Mouse (Mus musculus): Measurements from ENCODE around the gene Slc17a4.

DNA sequence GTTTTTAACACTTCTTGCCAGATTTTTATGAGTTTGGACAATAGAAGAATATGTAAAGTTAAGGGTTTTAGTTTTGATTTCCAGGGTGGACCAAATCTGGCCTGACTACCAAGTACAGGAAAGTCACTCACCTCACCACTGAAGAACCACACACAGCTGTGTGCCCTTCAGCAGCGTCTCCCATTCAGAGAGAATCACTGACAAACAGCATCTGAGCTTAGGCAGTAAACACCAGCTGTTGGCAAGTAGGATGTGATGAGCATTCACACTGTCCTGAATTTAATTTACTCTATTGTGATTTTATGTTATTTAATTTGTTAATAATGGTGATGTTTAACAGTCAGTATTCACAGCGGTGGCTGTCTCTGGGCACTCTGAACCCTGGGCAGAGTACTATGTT, 11.0 kb upstream of the Slc17a4 start:
- no peak for TF ChIP-seq CTCF (IDR thresholded peaks at IDR 0.05; ENCODE audit: control insufficient read depth, insufficient read depth, insufficient read length)
- no peak for TF ChIP-seq USF1 (IDR thresholded peaks at IDR 0.05; ENCODE audit: low read depth)
- no peak for TF ChIP-seq MAX (IDR thresholded peaks at IDR 0.05)
- no peak for TF ChIP-seq MYOD1 (IDR thresholded peaks at IDR 0.05; ENCODE audit: control insufficient read depth, insufficient read length, low read depth)
- no peak for TF ChIP-seq CEBPB (IDR thresholded peaks at IDR 0.05; ENCODE audit: low read depth)
- TF ChIP-seq MYOG (IDR thresholded peaks at IDR 0.05; ENCODE audit: control insufficient read depth, extremely low read depth, insufficient read length) = no peak
- TF ChIP-seq FOSL1 (IDR thresholded peaks at IDR 0.05; ENCODE audit: insufficient read depth, low read length, poor library complexity, severe bottlenecking) = no peak
